Mouse (Mus musculus) megakaryocyte, embryonic 14.5 days (primary cell): ENCODE data around the gene Nudt14.

ENCODE experiments used
- FLI1 ChIP-seq: IDR thresholded peaks from 2 replicates; pipeline ENCODE4 v1.6.1; 2012; ENCODE audit warnings: low read length, inconsistent platforms, mixed read lengths
- GATA1 ChIP-seq: IDR thresholded peaks from 3 replicates; pipeline ENCODE4 v1.6.1; 2012; ENCODE audit warnings: mixed read lengths, low read length, inconsistent platforms, borderline replicate concordance

DNA sequence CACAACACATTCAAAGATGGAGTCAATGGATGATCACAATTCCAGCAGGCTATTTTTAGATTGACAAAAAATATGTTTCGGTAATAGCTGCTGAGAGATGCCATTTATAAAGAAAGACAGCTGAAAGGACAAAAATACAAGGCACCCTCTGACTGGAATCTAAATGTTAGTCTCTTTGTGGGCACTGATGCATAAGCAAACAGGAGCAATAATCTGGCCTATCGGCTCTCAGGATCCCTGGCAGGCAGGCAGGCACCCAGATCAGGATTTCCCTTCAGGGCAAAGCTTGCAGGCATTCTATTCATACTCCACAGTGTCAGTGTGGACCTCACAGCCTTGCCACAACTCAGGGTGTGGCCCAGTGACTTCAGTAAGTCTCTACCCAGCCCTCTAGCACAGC, 40.1 kb upstream of the Nudt14 start:
- TF ChIP-seq GATA1 = no peak
- TF ChIP-seq FLI1 = no peak
